20 mouse cellular contexts compared by ENCODE assay signal in the genomic region with DNA sequence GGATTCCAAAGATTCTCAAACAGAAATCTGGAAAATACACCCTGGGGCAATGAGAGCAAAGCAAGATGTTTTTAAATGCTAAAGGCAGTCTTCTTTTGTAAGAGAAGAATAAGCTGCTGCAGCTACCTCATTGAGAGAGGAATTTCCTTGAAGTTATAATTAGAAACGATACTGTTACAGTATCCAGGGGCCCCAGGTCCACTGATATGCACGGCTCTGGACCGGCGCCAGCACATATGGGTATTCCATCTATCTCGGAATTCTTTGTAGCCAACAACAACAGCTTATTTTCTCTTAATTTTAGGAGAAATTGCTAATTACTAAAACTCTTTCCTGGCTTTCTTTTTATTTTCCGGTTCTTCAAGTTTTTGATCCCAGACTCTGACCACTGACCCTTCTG.
DNase-seq lines count a peak whose midpoint lies in the region; ATAC-seq and TF ChIP-seq lines count a peak whose summit lies in the region.
"Had no signal": no experiment of that assay in that cellular context is flagged by ENCODE, and none has a peak within 500 bp of the region (broad histone marks: within the 10 kb centered on the region; RNA-seq: fewer than 3 reads in every experiment).

No protein-coding gene starts in this region.

- WGBS in lung, embryonic 14.5 days, result 36% methylated on average over 6 of the region's 6 CpGs
- WGBS in heart, embryonic 12.5 days, result 18% methylated on average over 6 of the region's 6 CpGs
- WGBS in hindbrain, embryonic 10.5 days, result 86% methylated on average over 6 of the region's 6 CpGs

- H3K27ac ChIP-seq in gastrocnemius, adult 2 months, result no peak overlapping the region
- H3K27ac ChIP-seq in lung, embryonic 14.5 days (ENCODE audit: low read depth), result no peak overlapping the region
- H3K27ac ChIP-seq in heart, embryonic 12.5 days (ENCODE audit: poor library complexity, severe bottlenecking), result peak overlapping the region; percentile 64
- H3K27ac ChIP-seq in hindbrain, embryonic 10.5 days, result no peak overlapping the region
- H3K27ac ChIP-seq: embryonic facial prominence, embryonic 13.5 days; forebrain, embryonic 13.5 days; hindbrain, postnatal 0 days; liver, embryonic 12.5 days; neural tube, embryonic 13.5 days had no signal

- peak; percentile 53 for DNase-seq in gastrocnemius, adult 2 months
- no peak for DNase-seq in gastrocnemius, postnatal 25 days
- DNase-seq in lung, embryonic 14.5 days, result peak; percentile 60
- DNase-seq in lung, adult 18-20 months, result no peak
- peak; percentile 71 for DNase-seq in heart, postnatal 4 days
- DNase-seq in hindbrain, embryonic 10.5 days (ENCODE audit: low spot score), result no peak
- no peak for DNase-seq in cerebellum, postnatal 25 days
- DNase-seq: B cell, adult 2 months; cerebellum, adult 11 months; cerebellum, postnatal 36 days; right cerebral cortex, postnatal 25 days; thymus, adult 2 months had no signal

- no peak overlapping the region for H3K4me2 ChIP-seq in lung, embryonic 14.5 days
- H3K4me2 ChIP-seq in heart, embryonic 12.5 days, result peak overlapping the region; percentile 55
- H3K4me2 ChIP-seq: embryonic facial prominence, embryonic 13.5 days; forebrain, embryonic 13.5 days; liver, embryonic 12.5 days; neural tube, embryonic 13.5 days had no signal

- 0 out of 2 replicates have a peak, but pooled peaks cover 8% of the 10 kb centered on the region for H3K4me1 ChIP-seq in lung, embryonic 14.5 days (ENCODE audit: insufficient read depth)
- peaks cover 18% of the 10 kb centered on the region for H3K4me1 ChIP-seq in heart, embryonic 12.5 days (replicated peaks)
- H3K4me1 ChIP-seq in hindbrain, embryonic 10.5 days (replicated peaks), result no peaks in the 10 kb centered on the region
- H3K4me1 ChIP-seq: forebrain, embryonic 13.5 days; liver, embryonic 12.5 days; megakaryocyte, embryonic 14.5 days; neural tube, embryonic 13.5 days had no signal

- ATAC-seq in lung, embryonic 14.5 days (ENCODE audit: insufficient read depth), result no peak
- ATAC-seq in heart, embryonic 12.5 days (ENCODE audit: insufficient number of reproducible peaks, low FRiP score), result no peak
- ATAC-seq: forebrain, embryonic 13.5 days; hindbrain, postnatal 0 days; liver, embryonic 12.5 days; lung, postnatal 0 days had no signal

- intact Hi-C loops in gastrocnemius, adult 2 months (cut with DNase I), result no loop called here

- H3K9ac ChIP-seq in lung, embryonic 14.5 days, result no peak overlapping the region
- no peak overlapping the region for H3K9ac ChIP-seq in heart, embryonic 12.5 days
- H3K9ac ChIP-seq: embryonic facial prominence, embryonic 13.5 days; forebrain, embryonic 13.5 days; liver, embryonic 12.5 days; neural tube, embryonic 13.5 days had no signal

- no peak overlapping the region for H3K4me3 ChIP-seq in gastrocnemius, adult 2 months
- no peak overlapping the region for H3K4me3 ChIP-seq in lung, embryonic 14.5 days (ENCODE audit: low read depth, low read length)
- no peak overlapping the region for H3K4me3 ChIP-seq in heart, embryonic 12.5 days
- no peak overlapping the region for H3K4me3 ChIP-seq in hindbrain, embryonic 10.5 days
- H3K4me3 ChIP-seq: embryonic facial prominence, embryonic 13.5 days; forebrain, embryonic 13.5 days; liver, embryonic 12.5 days; megakaryocyte, embryonic 14.5 days; neural tube, embryonic 13.5 days had no signal

- no peak for TF ChIP-seq CTCF in gastrocnemius, adult 2 months (IDR thresholded peaks at IDR 0.05)
- no peak for TF ChIP-seq CTCF in lung, embryonic 14.5 days (IDR thresholded peaks at IDR 0.05; ENCODE audit: low read depth)

- H3K36me3 ChIP-seq in lung, embryonic 14.5 days (ENCODE audit: insufficient read depth), result no peaks in the 10 kb centered on the region
- no peaks in the 10 kb centered on the region for H3K36me3 ChIP-seq in heart, embryonic 12.5 days
- H3K36me3 ChIP-seq in hindbrain, embryonic 10.5 days, result no peaks in the 10 kb centered on the region
- H3K36me3 ChIP-seq: embryonic facial prominence, embryonic 13.5 days; liver, embryonic 12.5 days; neural tube, embryonic 13.5 days had no signal

- no peaks in the 10 kb centered on the region for H3K27me3 ChIP-seq in lung, embryonic 14.5 days (ENCODE audit: insufficient read depth, low read length)
- H3K27me3 ChIP-seq in heart, embryonic 12.5 days (replicated peaks), result no peaks in the 10 kb centered on the region
- no peaks in the 10 kb centered on the region for H3K27me3 ChIP-seq in hindbrain, embryonic 10.5 days (ENCODE audit: insufficient read depth, poor library complexity, severe bottlenecking)
- H3K27me3 ChIP-seq: embryonic facial prominence, embryonic 13.5 days; forebrain, embryonic 13.5 days; liver, embryonic 12.5 days; megakaryocyte, embryonic 14.5 days had no signal

- H3K9me3 ChIP-seq in lung, embryonic 14.5 days (ENCODE audit: low read depth, low read length), result no peaks in the 10 kb centered on the region
- H3K9me3 ChIP-seq in heart, embryonic 12.5 days (replicated peaks), result no peaks in the 10 kb centered on the region
- H3K9me3 ChIP-seq in hindbrain, embryonic 10.5 days, result no peaks in the 10 kb centered on the region
- H3K9me3 ChIP-seq: embryonic facial prominence, embryonic 13.5 days; forebrain, embryonic 13.5 days; liver, embryonic 12.5 days; megakaryocyte, embryonic 14.5 days; neural tube, embryonic 13.5 days had no signal

Comparison
In these comparisons a context has a peak if more than half of its experiments do, and no peak if none do; other contexts are left out.
1. DNase-seq: peak in gastrocnemius, adult 2 months (single experiment), lung, embryonic 14.5 days (single experiment) and heart, postnatal 4 days (single experiment); none in gastrocnemius, postnatal 25 days (single experiment), lung, adult 18-20 months (0 of 2), hindbrain, embryonic 10.5 days (single experiment) and cerebellum, postnatal 25 days (0 of 2).